In the genomic region with DNA sequence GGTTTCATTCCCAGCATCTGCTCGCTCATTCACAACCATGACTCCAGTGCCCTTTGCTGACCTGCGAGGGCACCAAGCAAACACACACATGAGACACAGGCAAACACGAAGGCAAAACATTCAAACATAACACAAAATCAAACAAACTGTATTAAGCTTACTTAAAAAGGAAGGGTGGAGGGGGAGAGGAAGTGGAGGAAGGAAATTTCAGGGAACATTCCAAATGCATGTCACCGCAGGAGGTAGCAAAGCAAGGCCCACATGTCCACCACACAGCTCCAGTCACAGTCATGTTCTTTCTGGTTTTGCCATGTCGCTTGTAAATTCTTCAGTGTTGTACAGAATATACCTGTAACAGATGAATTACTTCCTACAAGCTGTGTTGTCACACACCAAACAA, we compare ENCODE assay signal across 15 mouse cellular contexts.
"Had no signal": no experiment of that assay in that cellular context is flagged by ENCODE, and none has a peak within 500 bp of the region (broad histone marks: within the 10 kb centered on the region; RNA-seq: fewer than 3 reads in every experiment).

No protein-coding gene starts in this region.

- H3K27me3 ChIP-seq: limb, embryonic 15.5 days; liver, embryonic 12.5 days; midbrain, embryonic 12.5 days; stomach, embryonic 15.5 days had no signal

- DNase-seq: kidney, postnatal 36 days; layer of hippocampus, adult 9-11 months; layer of hippocampus, postnatal 36 days; lung, embryonic 14.5 days; lung, postnatal 10 days; lung, postnatal 4 days; right cerebral cortex, postnatal 14 days; thymus, adult 2 months; thymus, postnatal 25 days had no signal

- H3K9me3 ChIP-seq: limb, embryonic 15.5 days; stomach, embryonic 15.5 days had no signal

- H3K36me3 ChIP-seq: limb, embryonic 15.5 days; liver, embryonic 12.5 days; midbrain, embryonic 12.5 days; stomach, embryonic 15.5 days had no signal

- H3K4me2 ChIP-seq: limb, embryonic 15.5 days; liver, embryonic 12.5 days; lung, embryonic 14.5 days; midbrain, embryonic 12.5 days; stomach, embryonic 15.5 days had no signal

- H3K4me1 ChIP-seq: limb, embryonic 15.5 days; midbrain, embryonic 12.5 days; stomach, embryonic 15.5 days had no signal

- H3K4me3 ChIP-seq: limb, embryonic 15.5 days; liver, embryonic 12.5 days; megakaryocyte, embryonic 14.5 days; midbrain, embryonic 12.5 days; stomach, embryonic 15.5 days had no signal

- ATAC-seq: liver, embryonic 12.5 days had no signal

- H3K27ac ChIP-seq: kidney, postnatal 0 days; limb, embryonic 15.5 days; liver, embryonic 12.5 days; midbrain, embryonic 12.5 days; stomach, embryonic 15.5 days had no signal

- H3K9ac ChIP-seq: limb, embryonic 15.5 days; liver, embryonic 12.5 days; lung, embryonic 14.5 days; midbrain, embryonic 12.5 days; stomach, embryonic 15.5 days had no signal
